Mouse (Mus musculus) activated CD4-positive, CD25-positive, alpha-beta regulatory T cell, adult 4 months (primary cell): Measurements from ENCODE around the gene Casp8ap2. TPM values are rescaled to one million over a fixed set of nuclear protein-coding genes. Genes with fewer than 3 reads are reported as not detected.

Experiments used
- ATAC-seq: one replicate; pipeline ENCODE4 v1.8.0; 2017
- polyA plus RNA-seq, 2 experiments: library from polyadenylated mRNA; unstranded; fragments of 100-300 nt; shearing (Covaris generic); gene quantifications; one replicate each; pipeline ENCODE4 v1.2.1; 2017

Casp8ap2 gene
- polyA plus RNA-seq, 2 experiments from 2014 or later, result 33.8 to 43.7 TPM

- no peak for ATAC-seq
These were observed 54.6 kb downstream of the Casp8ap2 start for GRCm38 (mm10) chr4:32669825-32670224.

- ATAC-seq, result no peak
These were observed 58.8 kb downstream of the Casp8ap2 start for GRCm38 (mm10) chr4:32674025-32674424.

- ATAC-seq, result no peak
These were observed 62.2 kb downstream of the Casp8ap2 start for GRCm38 (mm10) chr4:32677471-32677870.

GRCm38 (mm10) chr4:32680843-32681242 lies 65.6 kb downstream of the Casp8ap2 start:
- ATAC-seq, result no peak

- no peak for ATAC-seq
These were observed 67.2 kb downstream of the Casp8ap2 start for GRCm38 (mm10) chr4:32682471-32682870.

- no peak for ATAC-seq
These were observed 67.9 kb downstream of the Casp8ap2 start for GRCm38 (mm10) chr4:32683061-32683582.

Other genes starting within 250 kb of the Casp8ap2 start
- not detected for gene Gja10, start 12.7 kb upstream of the Casp8ap2 start, polyA plus RNA-seq
- 10 to 100 TPM; 27.0 to 32.0 TPM for gene Mdn1, start 41.7 kb downstream of the Casp8ap2 start, polyA plus RNA-seq
- 10 to 100 TPM; 73.5 to 78.9 TPM for gene Lyrm2, start 184.8 kb downstream of the Casp8ap2 start, polyA plus RNA-seq